Mouse (Mus musculus) lung, postnatal 0 days (tissue): ENCODE data around the gene Ust. TPM values are rescaled to one million over a fixed set of nuclear protein-coding genes. Genes with fewer than 3 reads are reported as not detected.
A peak's percentile ranks its signal among the peaks of the same experiment; 100 is the strongest.

Experiments
- ATAC-seq: fragments of 200-750 bp; cut with Nextera tagmentation; 2 replicates; pipeline ENCODE4 v1.8.0; 2017; ENCODE audit warnings: moderate library complexity
- DNase-seq: peaks from one replicate; pipeline ENCODE4 v3.0.0-alpha.2; 2016; ENCODE audit warnings: low spot score
- H3K27ac ChIP-seq: fragments of 300-500 bp; sonication (generic); 2 replicates; pipeline ENCODE4 v1.5.1; 2014; ENCODE audit warnings: antibody characterized with exemption, mild to moderate bottlenecking, low read length, mixed read lengths
- H3K27me3 ChIP-seq: fragments of 300-500 bp; sonication (generic); replicated peaks from 2 replicates; pipeline ENCODE4 v1.6.1; 2014; ENCODE audit warnings: low read length, mixed read lengths; ENCODE audit not compliant: insufficient read depth
- H3K36me3 ChIP-seq: fragments of 300-500 bp; sonication (generic); 2 replicates; pipeline ENCODE4 v1.6.1; 2014; ENCODE audit warnings: low read length, mixed read lengths; ENCODE audit not compliant: insufficient read depth
- H3K4me1 ChIP-seq: fragments of 300-500 bp; sonication (generic); 2 replicates; pipeline ENCODE4 v1.6.1; 2014; ENCODE audit warnings: antibody characterized with exemption, low read depth, low read length, mixed read lengths; ENCODE audit not compliant: insufficient read depth
- H3K4me2 ChIP-seq: fragments of 300-500 bp; sonication (generic); replicated peaks from 2 replicates; pipeline ENCODE4 v1.6.1; 2014; ENCODE audit warnings: low read depth, mild to moderate bottlenecking, low read length, moderate library complexity, mixed read lengths
- H3K4me3 ChIP-seq: fragments of 300-500 bp; sonication (generic); 2 replicates; pipeline ENCODE4 v1.5.1; 2014; ENCODE audit warnings: low read depth, low read length
- H3K9ac ChIP-seq: fragments of 300-500 bp; sonication (generic); replicated peaks from 2 replicates; pipeline ENCODE4 v1.6.1; 2014; ENCODE audit warnings: low read depth, mild to moderate bottlenecking
- H3K9me3 ChIP-seq: fragments of 300-500 bp; sonication (generic); 2 replicates; pipeline ENCODE4 v1.6.1; 2016; ENCODE audit warnings: low read length, mixed read lengths
- CTCF ChIP-seq: IDR thresholded peaks from 2 replicates; pipeline ENCODE4 v1.5.1; 2016; ENCODE audit warnings: antibody characterized with exemption, mild to moderate bottlenecking
- EP300 ChIP-seq: IDR thresholded peaks from 2 replicates; pipeline ENCODE4 v1.6.1; 2016; ENCODE audit warnings: antibody characterized with exemption, mild to moderate bottlenecking, control low read depth
- WGBS: fragments of 180-500 bp; shearing (Covaris S2); extraction: QIAGEN DNeasy Blood & Tissue Kit; methylation state at CpG from one replicate; pipeline ENCODE4 v1.1.7; 2014; 5-methylcytosine and 5-hydroxymethylcytosine counted together
- polyA plus RNA-seq: library from polyadenylated mRNA; unstranded; fragments of >200 nt; fragmentation: Nextera tagmentation; extraction: Ambion mirVana; gene quantifications from 2 replicates; pipeline ENCODE4 v1.2.1, GENCODE M21; 2015

Gene Ust
- polyA plus RNA-seq, 1 experiment from 2014 or later: 6.3 TPM

GRCm38 (mm10) chr10:8224046-8224445 is 294.6 kb downstream of the Ust start:
- DNase-seq (no peak), ATAC-seq (no peak)
- no peak overlapping the region for H3K4me3 ChIP-seq
- no peaks in the 10 kb centered on the region for H3K36me3 ChIP-seq
- no peaks in the 10 kb centered on the region for H3K9me3 ChIP-seq
- no peaks in the 10 kb centered on the region for H3K27me3 ChIP-seq
- H3K9ac ChIP-seq: no peak overlapping the region
- TF ChIP-seq CTCF (no peak), EP300 (no peak)
- H3K4me1 ChIP-seq: no peaks in the 10 kb centered on the region; the same call in 1 of the 2 replicates
- H3K27ac ChIP-seq: no peak overlapping the region
- H3K4me2 ChIP-seq: no peak overlapping the region
- WGBS: 63% methylated on average over 8 of the region's 8 CpGs

GRCm38 (mm10) chr10:8216946-8217345 is 301.7 kb downstream of the Ust start:
- Histone ChIP-seq H3K4me3 (no peak overlapping the region), H3K4me2 (no peak overlapping the region), H3K27me3 (no peaks in the 10 kb centered on the region), H3K27ac (no peak overlapping the region), H3K9ac (no peak overlapping the region), H3K4me1 (peaks cover 5% of the 10 kb centered on the region; the same call in 1 of the 2 replicates), H3K9me3 (no peaks in the 10 kb centered on the region), H3K36me3 (no peaks in the 10 kb centered on the region)
- DNase-seq (no peak), ATAC-seq (no peak)
- TF ChIP-seq CTCF (no peak), EP300 (no peak)
- WGBS: 23% methylated on average over 8 of the region's 8 CpGs

- Histone ChIP-seq H3K27me3 (no peaks in the 10 kb centered on the region), H3K4me1 (peaks cover 5% of the 10 kb centered on the region; the same call in 1 of the 2 replicates), H3K27ac (no peak overlapping the region), H3K9ac (no peak overlapping the region), H3K4me2 (no peak overlapping the region), H3K4me3 (no peak overlapping the region), H3K36me3 (no peaks in the 10 kb centered on the region), H3K9me3 (no peaks in the 10 kb centered on the region)
- TF ChIP-seq EP300: no peak
- TF ChIP-seq CTCF: no peak
- ATAC-seq (no peak), DNase-seq (no peak)
- 93% methylated on average over 3 of the region's 3 CpGs for WGBS
These were observed 303.4 kb downstream of the Ust start for GRCm38 (mm10) chr10:8215181-8215580.

- Histone ChIP-seq H3K9me3 (no peaks in the 10 kb centered on the region), H3K36me3 (no peaks in the 10 kb centered on the region), H3K27ac (no peak overlapping the region), H3K9ac (no peak overlapping the region), H3K4me1 (peaks cover 5% of the 10 kb centered on the region; the same call in 1 of the 2 replicates), H3K4me3 (no peak overlapping the region), H3K27me3 (no peaks in the 10 kb centered on the region), H3K4me2 (peak overlapping the region; percentile 37)
- 8% methylated on average over 16 of the region's 16 CpGs for WGBS
- peak; percentile 79 for ATAC-seq
- TF ChIP-seq CTCF (no peak), EP300 (no peak)
- peak; percentile 74 for DNase-seq
These were observed 304.7 kb downstream of the Ust start for GRCm38 (mm10) chr10:8213906-8214421.

- H3K4me2 ChIP-seq: peak overlapping the region; percentile 37; the same call in 1 of the 2 replicates
- no peaks in the 10 kb centered on the region for H3K27me3 ChIP-seq
- no peak overlapping the region for H3K4me3 ChIP-seq
- no peak overlapping the region for H3K27ac ChIP-seq
- no peaks in the 10 kb centered on the region for H3K36me3 ChIP-seq
- H3K9ac ChIP-seq: no peak overlapping the region
- DNase-seq (peak; percentile 48), ATAC-seq (peak; percentile 63)
- H3K9me3 ChIP-seq: no peaks in the 10 kb centered on the region
- peaks cover 5% of the 10 kb centered on the region; the same call in 1 of the 2 replicates for H3K4me1 ChIP-seq
- WGBS: 13% methylated on average over 10 of the region's 10 CpGs
- TF ChIP-seq CTCF (no peak), EP300 (no peak)
These were observed 305.2 kb downstream of the Ust start for GRCm38 (mm10) chr10:8213266-8213905.

- no peak overlapping the region for H3K9ac ChIP-seq
- H3K27me3 ChIP-seq: no peaks in the 10 kb centered on the region
- DNase-seq: no peak
- ATAC-seq: peak; percentile 19
- no peaks in the 10 kb centered on the region for H3K36me3 ChIP-seq
- no peak overlapping the region for H3K27ac ChIP-seq
- H3K9me3 ChIP-seq: no peaks in the 10 kb centered on the region
- TF ChIP-seq CTCF (no peak), EP300 (no peak)
- H3K4me1 ChIP-seq: peaks cover 5% of the 10 kb centered on the region; the same call in 1 of the 2 replicates
- H3K4me3 ChIP-seq: no peak overlapping the region
- no peak overlapping the region for H3K4me2 ChIP-seq
- 52% methylated on average over 11 of the region's 11 CpGs for WGBS
These were observed 305.9 kb downstream of the Ust start for GRCm38 (mm10) chr10:8212611-8213226.
